Mouse (Mus musculus) small intestine, adult 2 months (tissue): ENCODE results near the gene Cryba4. TPM values are rescaled to one million over a fixed set of nuclear protein-coding genes. Genes with fewer than 3 reads are reported as not detected.

ENCODE experiments used
- H3K27ac ChIP-seq: fragments of 200-500 bp; 2 replicates; pipeline ENCODE4 v1.5.1; 2012; ENCODE audit warnings: low read depth, low read length, control low read depth, inconsistent platforms; ENCODE audit not compliant: insufficient read depth
- H3K27me3 ChIP-seq: fragments of 200-500 bp; 2 replicates; pipeline ENCODE4 v1.6.1; 2012; ENCODE audit warnings: mild to moderate bottlenecking, moderate library complexity, low read length, inconsistent platforms; ENCODE audit not compliant: control insufficient read depth, insufficient read depth
- H3K36me3 ChIP-seq: fragments of 200-500 bp; 2 replicates; pipeline ENCODE4 v1.6.1; 2012; ENCODE audit warnings: mild to moderate bottlenecking, low read length, control low read depth, inconsistent platforms; ENCODE audit not compliant: control insufficient read depth, insufficient read depth
- H3K4me1 ChIP-seq: fragments of 200-500 bp; 2 replicates; pipeline ENCODE4 v1.6.1; 2012; ENCODE audit warnings: low read length, inconsistent platforms, mixed read lengths; ENCODE audit not compliant: control insufficient read depth, insufficient read depth, insufficient read length
- H3K4me3 ChIP-seq: fragments of 200-500 bp; 2 replicates; pipeline ENCODE4 v1.5.1; 2012; ENCODE audit warnings: low read depth, mild to moderate bottlenecking, control low read depth, inconsistent platforms, low read length, moderate library complexity
- CTCF ChIP-seq: fragments of 200-500 bp; IDR thresholded peaks from 2 replicates; pipeline ENCODE4 v1.5.1; 2012; ENCODE audit warnings: low read depth, mild to moderate bottlenecking, control low read depth, inconsistent platforms, low read length, moderate library complexity, mixed read lengths; ENCODE audit not compliant: insufficient replicate concordance, insufficient read length; ENCODE audit errors: extremely low read depth
- POLR2A ChIP-seq: fragments of 200-500 bp; IDR thresholded peaks from 2 replicates; pipeline ENCODE4 v1.6.1; 2012; ENCODE audit warnings: low read depth, mild to moderate bottlenecking, control low read depth, inconsistent platforms, low read length, moderate library complexity
- WGBS: fragments of 180-500 bp; shearing (Covaris S2); methylation state at CpG from one replicate; pipeline ENCODE4 v1.1.7; 2018; 5-methylcytosine and 5-hydroxymethylcytosine counted together
- polyA plus RNA-seq: library from polyadenylated mRNA; depleted of rRNA; stranded (reverse); fragments of >200 nt; gene quantifications from 2 replicates; pipeline ENCODE4 v1.2.3, GENCODE M21; 2012

The Cryba4 gene
- polyA plus RNA-seq, 1 experiment, result 2.2 TPM

GRCm38 (mm10) chr5:112285548-112286085, 33.3 kb upstream of the Cryba4 start:
- no peak for TF ChIP-seq POLR2A
- TF ChIP-seq CTCF, result no peak
- no peaks in the 10 kb centered on the region for H3K36me3 ChIP-seq
- H3K4me1 ChIP-seq, result peaks cover 26% of the 10 kb centered on the region
- no peak overlapping the region for H3K27ac ChIP-seq
- 52% methylated on average over 7 of the region's 7 CpGs for WGBS
- no peak overlapping the region for H3K4me3 ChIP-seq
- H3K27me3 ChIP-seq, result no peaks in the 10 kb centered on the region

- TF ChIP-seq POLR2A (no peak), CTCF (no peak)
- H3K27ac ChIP-seq, result 0 out of 2 replicates have a peak overlapping the region, but pooled peaks have one; percentile 57
- H3K36me3 ChIP-seq, result no peaks in the 10 kb centered on the region
- peaks cover 30% of the 10 kb centered on the region for H3K4me1 ChIP-seq
- no peaks in the 10 kb centered on the region for H3K27me3 ChIP-seq
- no peak overlapping the region for H3K4me3 ChIP-seq
- WGBS, result 73% methylated on average over 7 of the region's 7 CpGs
Observed at GRCm38 (mm10) chr5:112284203-112284582, 31.9 kb upstream of the Cryba4 start.

GRCm38 (mm10) chr5:112283543-112284202, 31.4 kb upstream of the Cryba4 start:
- no peak for TF ChIP-seq POLR2A
- no peak for TF ChIP-seq CTCF
- Histone ChIP-seq H3K27ac (peak overlapping the region; percentile 57), H3K36me3 (no peaks in the 10 kb centered on the region), H3K4me1 (peaks cover 32% of the 10 kb centered on the region), H3K27me3 (no peaks in the 10 kb centered on the region), H3K4me3 (no peak overlapping the region)
- 66% methylated on average over 10 of the region's 10 CpGs for WGBS

DNA sequence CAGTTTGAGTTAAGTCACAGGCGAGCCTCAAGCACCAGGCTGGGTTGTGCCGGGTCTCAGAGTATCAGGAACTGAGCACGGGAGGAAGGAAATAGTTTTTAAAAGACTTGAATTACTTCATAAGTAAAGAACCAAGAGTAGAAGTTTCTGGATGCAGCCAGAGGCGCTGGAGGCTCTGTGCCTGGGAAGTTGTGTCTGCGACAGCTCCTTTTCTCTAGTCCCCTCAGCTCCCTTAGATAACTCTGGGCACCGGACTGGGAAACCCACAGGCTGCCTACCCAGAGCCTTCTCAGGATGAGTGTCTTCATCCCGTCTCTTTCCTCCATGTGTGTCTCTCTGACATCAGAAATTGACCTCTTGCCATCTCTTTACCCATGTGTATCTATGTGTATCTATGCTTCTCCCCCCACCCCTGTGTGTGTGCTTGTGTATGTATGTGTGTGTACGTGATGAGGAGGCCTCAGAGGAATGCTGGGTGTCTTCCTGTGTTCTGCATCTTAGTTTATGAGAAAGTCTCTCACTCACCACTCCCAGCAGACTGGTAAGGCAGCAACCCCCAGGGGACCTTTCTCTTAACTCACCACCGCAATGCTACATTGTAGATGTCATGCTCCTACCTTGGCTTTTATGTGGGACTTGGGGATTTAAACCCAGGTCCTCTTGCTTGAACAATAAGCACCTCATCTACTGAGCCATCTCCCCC, 30.6 kb upstream of the Cryba4 start:
- peak overlapping the region; percentile 57 for H3K27ac ChIP-seq
- H3K4me1 ChIP-seq, result peaks cover 32% of the 10 kb centered on the region
- TF ChIP-seq CTCF, result no peak
- 68% methylated on average over 9 of the region's 9 CpGs for WGBS
- H3K36me3 ChIP-seq, result no peaks in the 10 kb centered on the region
- H3K27me3 ChIP-seq, result no peaks in the 10 kb centered on the region
- H3K4me3 ChIP-seq, result no peak overlapping the region

DNA sequence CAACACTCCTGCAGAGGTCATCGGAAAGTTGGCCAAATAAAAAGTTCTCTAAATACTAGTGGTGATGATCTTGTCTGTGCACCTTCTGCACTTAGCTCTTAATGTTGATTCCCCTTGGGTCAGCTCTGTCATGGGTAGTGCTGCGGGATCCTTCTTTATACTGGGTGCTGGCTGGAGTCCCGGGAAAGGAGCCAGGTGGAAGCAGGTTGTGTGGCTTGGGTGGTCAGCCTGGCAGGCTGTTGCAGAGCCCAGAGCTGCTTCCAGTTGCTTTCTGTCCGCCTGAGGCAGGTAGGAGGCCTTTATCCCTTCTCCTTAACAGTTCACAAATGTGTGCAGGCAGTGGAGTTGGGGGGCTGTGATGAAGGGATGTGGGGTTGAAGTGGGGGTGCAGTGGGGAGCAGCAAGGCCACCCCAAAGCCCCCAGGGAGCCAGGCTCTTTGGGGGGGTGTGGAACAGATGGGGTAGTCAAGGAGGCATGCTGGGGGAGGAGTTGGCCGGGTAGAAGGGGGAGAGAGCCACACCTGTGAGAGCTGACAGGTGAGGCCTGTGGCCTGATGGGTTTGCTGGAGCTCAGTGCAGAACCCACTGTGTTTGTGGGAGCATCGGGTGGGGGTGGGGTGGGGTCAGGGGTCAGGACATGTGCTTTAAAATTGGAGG, 29.9 kb upstream of the Cryba4 start:
- H3K27me3 ChIP-seq, result no peaks in the 10 kb centered on the region
- no peaks in the 10 kb centered on the region for H3K36me3 ChIP-seq
- TF ChIP-seq POLR2A, result no peak
- TF ChIP-seq CTCF, result no peak
- H3K4me3 ChIP-seq, result no peak overlapping the region
- WGBS, result 44% methylated on average over 6 of the region's 6 CpGs
- no peak overlapping the region for H3K27ac ChIP-seq
- H3K4me1 ChIP-seq, result peaks cover 27% of the 10 kb centered on the region

- no peak overlapping the region for H3K4me3 ChIP-seq
- no peak overlapping the region for H3K27ac ChIP-seq
- WGBS, result 77% methylated on average over 4 of the region's 4 CpGs
- no peaks in the 10 kb centered on the region for H3K27me3 ChIP-seq
- H3K36me3 ChIP-seq, result no peaks in the 10 kb centered on the region
- H3K4me1 ChIP-seq, result peaks cover 25% of the 10 kb centered on the region
- no peak for TF ChIP-seq POLR2A
- no peak for TF ChIP-seq CTCF
Observed at GRCm38 (mm10) chr5:112281676-112282075, 29.4 kb upstream of the Cryba4 start.
